In genomic region chr11:100905929-100906328, GRCm38 (mm10) we compare ENCODE assay signal across 14 mouse cellular contexts.
"Had no signal": no experiment of that assay in that cellular context is flagged by ENCODE, and none has a peak within 500 bp of the region (broad histone marks: within the 10 kb centered on the region; RNA-seq: fewer than 3 reads in every experiment).

No protein-coding gene starts in this region.

- ATAC-seq: lung, postnatal 0 days had no signal

- H3K27me3 ChIP-seq: megakaryocyte, embryonic 14.5 days had no signal

- DNase-seq: kidney, postnatal 10 days; kidney, postnatal 36 days; layer of hippocampus, postnatal 36 days; lung, embryonic 14.5 days; midbrain, embryonic 14.5 days; thymus, adult 2 months; thymus, postnatal 14 days; thymus, postnatal 4 days had no signal

- H3K4me2 ChIP-seq: lung, embryonic 14.5 days; midbrain, embryonic 11.5 days had no signal

- H3K9ac ChIP-seq: lung, embryonic 14.5 days had no signal

- H3K27ac ChIP-seq: left cerebral cortex, adult 2 months; macrophage; stomach, postnatal 0 days had no signal

- H3K9me3 ChIP-seq: megakaryocyte, embryonic 14.5 days had no signal

- H3K4me3 ChIP-seq: left cerebral cortex, adult 2 months had no signal
